Mouse (Mus musculus) thymus, adult 2 months (tissue): ENCODE results near the gene Zbtb20. TPM values are rescaled to one million over a fixed set of nuclear protein-coding genes. Genes with fewer than 3 reads are reported as not detected.

Source experiments
- DNase-seq: peaks from one replicate; pipeline ENCODE4 v3.0.0; 2021
- H3K27ac ChIP-seq: fragments of 200-500 bp; 2 replicates; pipeline ENCODE4 v1.5.1; 2012; ENCODE audit warnings: low read length, control low read depth; ENCODE audit not compliant: control insufficient read depth, insufficient read depth
- H3K27me3 ChIP-seq: fragments of 200-500 bp; 2 replicates; pipeline ENCODE4 v1.6.1; 2012; ENCODE audit warnings: mild to moderate bottlenecking, low read length, moderate library complexity, mixed read lengths; ENCODE audit not compliant: control insufficient read depth, insufficient read depth
- H3K36me3 ChIP-seq: fragments of 200-500 bp; 2 replicates; pipeline ENCODE4 v1.6.1; 2012; ENCODE audit warnings: mild to moderate bottlenecking, low read length, moderate library complexity; ENCODE audit not compliant: control insufficient read depth, insufficient read depth
- H3K4me1 ChIP-seq: fragments of 200-500 bp; replicated peaks from 2 replicates; pipeline ENCODE4 v1.6.1; 2012; ENCODE audit warnings: low read length; ENCODE audit not compliant: control insufficient read depth, insufficient read depth
- H3K4me3 ChIP-seq: fragments of 200-500 bp; 2 replicates; pipeline ENCODE4 v1.5.1; 2012; ENCODE audit warnings: mild to moderate bottlenecking, low read length, control low read depth, moderate library complexity; ENCODE audit not compliant: control insufficient read depth, insufficient read depth
- CTCF ChIP-seq: fragments of 200-500 bp; IDR thresholded peaks from 2 replicates; pipeline ENCODE4 v1.5.1; 2012; ENCODE audit warnings: mild to moderate bottlenecking, control low read depth, low read length, moderate library complexity, borderline replicate concordance; ENCODE audit not compliant: control insufficient read depth, poor library complexity, insufficient read depth; ENCODE audit errors: extremely low read depth
- POLR2A ChIP-seq: fragments of 200-500 bp; IDR thresholded peaks from 2 replicates; pipeline ENCODE4 v1.6.1; 2012; ENCODE audit warnings: mild to moderate bottlenecking, low read length, control low read depth, moderate library complexity; ENCODE audit not compliant: control insufficient read depth, poor library complexity, insufficient read depth; ENCODE audit errors: extremely low read depth
- WGBS: fragments of 180-500 bp; shearing (Covaris S2); methylation state at CpG from one replicate; pipeline ENCODE4 v1.1.7; 2018; 5-methylcytosine and 5-hydroxymethylcytosine counted together
- polyA plus RNA-seq: library from polyadenylated mRNA; depleted of rRNA; stranded (reverse); fragments of >200 nt; gene quantifications from 2 replicates; pipeline ENCODE4 v1.2.3, GENCODE M21; 2012

The Zbtb20 gene
- polyA plus RNA-seq, 1 experiment = 19.1 TPM

GRCm38 (mm10) chr16:43376782-43377181 lies 501.1 kb downstream of the Zbtb20 start:
- WGBS = 10% methylated on average over 6 of the region's 6 CpGs
- TF ChIP-seq CTCF (no peak), POLR2A (no peak)
- Histone ChIP-seq H3K27ac (no peak overlapping the region), H3K4me3 (no peak overlapping the region), H3K36me3 (no peaks in the 10 kb centered on the region), H3K27me3 (no peaks in the 10 kb centered on the region), H3K4me1 (no peaks in the 10 kb centered on the region; the same call in 1 of the 2 replicates)
- no peak for DNase-seq

- no peak overlapping the region for H3K4me3 ChIP-seq
- no peak for DNase-seq
- no peaks in the 10 kb centered on the region for H3K27me3 ChIP-seq
- TF ChIP-seq POLR2A (no peak), CTCF (no peak)
- H3K4me1 ChIP-seq = no peaks in the 10 kb centered on the region; the same call in 1 of the 2 replicates
- H3K36me3 ChIP-seq = no peaks in the 10 kb centered on the region
- WGBS = 97% methylated on average over 7 of the region's 7 CpGs
- no peak overlapping the region for H3K27ac ChIP-seq
These were observed 504.0 kb downstream of the Zbtb20 start for GRCm38 (mm10) chr16:43379351-43380325.

GRCm38 (mm10) chr16:43381183-43381582 lies 505.5 kb downstream of the Zbtb20 start:
- DNase-seq = no peak
- no peak for TF ChIP-seq POLR2A
- TF ChIP-seq CTCF = no peak
- 86% methylated on average over 2 of the region's 2 CpGs for WGBS
- H3K4me3 ChIP-seq = no peak overlapping the region
- no peak overlapping the region for H3K27ac ChIP-seq
- no peaks in the 10 kb centered on the region for H3K27me3 ChIP-seq
- H3K36me3 ChIP-seq = no peaks in the 10 kb centered on the region
- H3K4me1 ChIP-seq = no peaks in the 10 kb centered on the region; the same call in 1 of the 2 replicates

- TF ChIP-seq POLR2A (no peak), CTCF (no peak)
- Histone ChIP-seq H3K27ac (no peak overlapping the region), H3K4me1 (no peaks in the 10 kb centered on the region)
These were observed 507.6 kb downstream of the Zbtb20 start for GRCm38 (mm10) chr16:43383149-43383740.

GRCm38 (mm10) chr16:43384953-43385619 lies 509.4 kb downstream of the Zbtb20 start:
- Histone ChIP-seq H3K4me3 (no peak overlapping the region), H3K4me1 (no peaks in the 10 kb centered on the region), H3K27ac (no peak overlapping the region), H3K36me3 (no peaks in the 10 kb centered on the region), H3K27me3 (no peaks in the 10 kb centered on the region)
- TF ChIP-seq POLR2A = no peak
- no peak for TF ChIP-seq CTCF
- WGBS = 98% methylated on average over 4 of the region's 4 CpGs
- DNase-seq = no peak

More at GRCm38 (mm10) chr16:43383149-43383740, 507.6 kb downstream of the Zbtb20 start:
- Histone ChIP-seq H3K27me3 (no peaks in the 10 kb centered on the region), H3K4me3 (no peak overlapping the region), H3K36me3 (no peaks in the 10 kb centered on the region)
- 94% methylated on average over 7 of the region's 7 CpGs for WGBS
- no peak for DNase-seq

GRCm38 (mm10) chr16:43385620-43386210 lies 510.0 kb downstream of the Zbtb20 start:
- no peak for DNase-seq
- no peak overlapping the region for H3K27ac ChIP-seq
- 90% methylated on average over 5 of the region's 5 CpGs for WGBS
- H3K27me3 ChIP-seq = no peaks in the 10 kb centered on the region
- H3K4me3 ChIP-seq = no peak overlapping the region
- no peaks in the 10 kb centered on the region for H3K36me3 ChIP-seq
- H3K4me1 ChIP-seq = no peaks in the 10 kb centered on the region
- no peak for TF ChIP-seq POLR2A
